Mouse (Mus musculus): ENCODE measurements around the gene Jak3. TPM values are rescaled to one million over a fixed set of nuclear protein-coding genes. Genes with fewer than 3 reads are reported as not detected.
"Not testable (repeated sequence)": the region's sequence is repeated elsewhere in the genome, so short reads cannot be mapped to it uniquely, and the experiment has no call there.

Jak3 gene
- polyA plus RNA-seq, 1 experiment = 15.6 TPM

- no peak overlapping the region for H3K4me3 ChIP-seq (replicated peaks; ENCODE audit: control insufficient read depth, low read depth, low read length)
- no peak overlapping the region for H3K27ac ChIP-seq (ENCODE audit: control insufficient read depth, insufficient read depth, low read depth, low read length, poor library complexity)
- no peaks in the 10 kb centered on the region for H3K4me1 ChIP-seq (ENCODE audit: control insufficient read depth, insufficient read depth, low read length)
- WGBS = 82% methylated on average over 10 of the region's 10 CpGs
- TF ChIP-seq CTCF (IDR thresholded peaks at IDR 0.05; ENCODE audit: control insufficient read depth, insufficient read depth, low read length) = no peak
- TF ChIP-seq POLR2A (IDR thresholded peaks at IDR 0.05; ENCODE audit: borderline replicate concordance, control insufficient read depth, low read depth, low read length) = no peak
Observed at GRCm38 (mm10) chr8:71684701-71685100, 8.6 kb downstream of the Jak3 start.

- WGBS = 93% methylated on average over 29 of the region's 29 CpGs
Observed at GRCm38 (mm10) chr8:71685573-71685972, 9.5 kb downstream of the Jak3 start.

GRCm38 (mm10) chr8:71686143-71686734, 10.1 kb downstream of the Jak3 start:
- TF ChIP-seq CTCF (IDR thresholded peaks at IDR 0.05; ENCODE audit: control insufficient read depth, insufficient read depth, low read length) (no peak), POLR2A (IDR thresholded peaks at IDR 0.05; ENCODE audit: borderline replicate concordance, control insufficient read depth, low read depth, low read length) (no peak)

More at GRCm38 (mm10) chr8:71685573-71685972, 9.5 kb downstream of the Jak3 start:
- Histone ChIP-seq H3K27ac (ENCODE audit: control insufficient read depth, insufficient read depth, low read depth, low read length, poor library complexity) (no peak overlapping the region), H3K4me3 (replicated peaks; ENCODE audit: control insufficient read depth, low read depth, low read length) (no peak overlapping the region), H3K4me1 (ENCODE audit: control insufficient read depth, insufficient read depth, low read length) (no peaks in the 10 kb centered on the region; the same call in 1 of the 2 replicates)
- no peak for TF ChIP-seq POLR2A (IDR thresholded peaks at IDR 0.05; ENCODE audit: borderline replicate concordance, control insufficient read depth, low read depth, low read length)
- TF ChIP-seq CTCF (IDR thresholded peaks at IDR 0.05; ENCODE audit: control insufficient read depth, insufficient read depth, low read length) = no peak

GRCm38 (mm10) chr8:71687616-71688015, 11.5 kb downstream of the Jak3 start:
- H3K27ac ChIP-seq (ENCODE audit: control insufficient read depth, insufficient read depth, low read depth, low read length, poor library complexity) = no peak overlapping the region
- TF ChIP-seq POLR2A (IDR thresholded peaks at IDR 0.05; ENCODE audit: borderline replicate concordance, control insufficient read depth, low read depth, low read length) (no peak), CTCF (IDR thresholded peaks at IDR 0.05; ENCODE audit: control insufficient read depth, insufficient read depth, low read length) (no peak)
- H3K4me3 ChIP-seq (replicated peaks; ENCODE audit: control insufficient read depth, low read depth, low read length) = no peak overlapping the region
- 84% methylated on average over 8 of the region's 8 CpGs for WGBS
- no peaks in the 10 kb centered on the region; the same call in 1 of the 2 replicates for H3K4me1 ChIP-seq (ENCODE audit: control insufficient read depth, insufficient read depth, low read length)

More at GRCm38 (mm10) chr8:71686143-71686734, 10.1 kb downstream of the Jak3 start:
- no peaks in the 10 kb centered on the region; the same call in 1 of the 2 replicates for H3K4me1 ChIP-seq (ENCODE audit: control insufficient read depth, insufficient read depth, low read length)
- WGBS = 87% methylated on average over 23 of the region's 23 CpGs
- no peak overlapping the region for H3K27ac ChIP-seq (ENCODE audit: control insufficient read depth, insufficient read depth, low read depth, low read length, poor library complexity)
- H3K4me3 ChIP-seq (replicated peaks; ENCODE audit: control insufficient read depth, low read depth, low read length) = no peak overlapping the region

- Histone ChIP-seq H3K4me3 (replicated peaks; ENCODE audit: control insufficient read depth, low read depth, low read length) (no peak within 1 kb of the TSS), H3K4me1 (ENCODE audit: control insufficient read depth, insufficient read depth, low read length) (no peaks in the 10 kb centered on the region; the same call in 1 of the 2 replicates), H3K27ac (ENCODE audit: control insufficient read depth, insufficient read depth, low read depth, low read length, poor library complexity) (no peak within 1 kb of the TSS)
- 66% methylated on average over 33 of the region's 33 CpGs for WGBS
- no peak for TF ChIP-seq CTCF (IDR thresholded peaks at IDR 0.05; ENCODE audit: control insufficient read depth, insufficient read depth, low read length)
- no peak for TF ChIP-seq POLR2A (IDR thresholded peaks at IDR 0.05; ENCODE audit: borderline replicate concordance, control insufficient read depth, low read depth, low read length)
Observed at GRCm38 (mm10) chr8:71689028-71689427, 12.9 kb downstream of the Jak3 start, which contains the start of gene Insl3. Gene Insl3 (plus strand): TSS chr8:71689214.

GRCm38 (mm10) chr8:71692509-71692908, 16.4 kb downstream of the Jak3 start:
- H3K4me3 ChIP-seq (replicated peaks; ENCODE audit: control insufficient read depth, low read depth, low read length) = no peak overlapping the region
- no peaks in the 10 kb centered on the region; the same call in 1 of the 2 replicates for H3K4me1 ChIP-seq (ENCODE audit: control insufficient read depth, insufficient read depth, low read length)
- WGBS = 2% methylated on average over 30 of the region's 30 CpGs
- H3K27ac ChIP-seq (ENCODE audit: control insufficient read depth, insufficient read depth, low read depth, low read length, poor library complexity) = no peak overlapping the region
- TF ChIP-seq POLR2A (IDR thresholded peaks at IDR 0.05; ENCODE audit: borderline replicate concordance, control insufficient read depth, low read depth, low read length) (no peak), CTCF (IDR thresholded peaks at IDR 0.05; ENCODE audit: control insufficient read depth, insufficient read depth, low read length) (no peak)

- H3K27ac ChIP-seq (ENCODE audit: control insufficient read depth, insufficient read depth, low read depth, low read length, poor library complexity) = no peak overlapping the region; the same call in 1 of the 2 replicates
- no peaks in the 10 kb centered on the region; the same call in 1 of the 2 replicates for H3K4me1 ChIP-seq (ENCODE audit: control insufficient read depth, insufficient read depth, low read length)
- WGBS = 10% methylated on average over 68 of the region's 68 CpGs
- TF ChIP-seq CTCF (IDR thresholded peaks at IDR 0.05; ENCODE audit: control insufficient read depth, insufficient read depth, low read length) = no peak
- TF ChIP-seq POLR2A (IDR thresholded peaks at IDR 0.05; ENCODE audit: borderline replicate concordance, control insufficient read depth, low read depth, low read length) = no peak
- no peak overlapping the region for H3K4me3 ChIP-seq (replicated peaks; ENCODE audit: control insufficient read depth, low read depth, low read length)
Observed at GRCm38 (mm10) chr8:71693166-71694041, 17.3 kb downstream of the Jak3 start.

GRCm38 (mm10) chr8:71695456-71695855, 19.4 kb downstream of the Jak3 start:
- 67% methylated on average over 12 of the region's 12 CpGs for WGBS
- not testable (repeated sequence) for H3K27ac ChIP-seq (ENCODE audit: control insufficient read depth, insufficient read depth, low read depth, low read length, poor library complexity); H3K4me3 ChIP-seq (replicated peaks; ENCODE audit: control insufficient read depth, low read depth, low read length); H3K4me1 ChIP-seq (ENCODE audit: control insufficient read depth, insufficient read depth, low read length)
- TF ChIP-seq CTCF (IDR thresholded peaks at IDR 0.05; ENCODE audit: control insufficient read depth, insufficient read depth, low read length) = peak; percentile 43; the same call in 1 of the 2 replicates

All from bone marrow, adult 2 months (tissue).